ENCODE assay signal across 17 mouse cellular contexts in the genomic region with DNA sequence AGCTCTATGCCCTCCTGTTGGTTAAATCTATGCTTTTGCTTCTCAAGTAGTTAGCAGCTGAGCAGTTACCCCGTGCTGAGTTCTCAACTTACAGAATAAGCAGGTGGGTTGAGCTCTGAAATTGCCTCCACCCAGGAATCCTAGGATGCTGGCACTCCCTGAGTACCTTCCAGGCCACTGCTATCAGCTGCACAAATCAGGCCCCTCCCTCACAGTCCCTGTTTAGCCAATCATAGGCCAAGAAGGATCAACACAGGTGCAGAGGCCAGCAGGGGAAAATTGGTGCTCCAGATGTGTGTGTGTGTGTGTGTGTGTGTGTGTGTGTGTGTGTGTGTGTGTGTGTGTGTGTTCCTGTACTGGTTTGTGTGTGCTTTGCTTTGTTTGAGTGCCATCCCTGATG. TPM values are rescaled to one million over a fixed set of nuclear protein-coding genes. Genes with fewer than 3 reads are reported as not detected.
DNase-seq lines count a peak whose midpoint lies in the region; ATAC-seq and TF ChIP-seq lines count a peak whose summit lies in the region.
"Had no signal": no experiment of that assay in that cellular context is flagged by ENCODE, and none has a peak within 500 bp of the region (broad histone marks: within the 10 kb centered on the region; RNA-seq: fewer than 3 reads in every experiment).

No protein-coding gene starts in this region.

- H3K9ac ChIP-seq in liver, postnatal 0 days (replicated peaks) = no peak overlapping the region
- no peak overlapping the region for H3K9ac ChIP-seq in limb, embryonic 12.5 days (replicated peaks)
- H3K9ac ChIP-seq: forebrain, embryonic 13.5 days; heart, embryonic 12.5 days; hindbrain, embryonic 15.5 days; liver, embryonic 12.5 days; midbrain, embryonic 12.5 days had no signal

- TF ChIP-seq EP300 in liver, postnatal 0 days (IDR thresholded peaks at IDR 0.05; ENCODE audit: low read depth) = no peak

- no peaks in the 10 kb centered on the region for H3K9me3 ChIP-seq in liver, postnatal 0 days (ENCODE audit: low read length)
- no peaks in the 10 kb centered on the region for H3K9me3 ChIP-seq in limb, embryonic 12.5 days
- H3K9me3 ChIP-seq: forebrain, embryonic 13.5 days; G1E; heart, embryonic 12.5 days; hindbrain, embryonic 15.5 days; liver, embryonic 12.5 days; midbrain, embryonic 12.5 days had no signal

- no peak overlapping the region for H3K27ac ChIP-seq in liver, postnatal 0 days (ENCODE audit: low read depth)
- no peak overlapping the region for H3K27ac ChIP-seq in limb, embryonic 12.5 days
- H3K27ac ChIP-seq: forebrain, embryonic 13.5 days; hindbrain, embryonic 15.5 days; liver, embryonic 12.5 days; midbrain, embryonic 12.5 days had no signal

- H3K36me3 ChIP-seq in liver, postnatal 0 days (replicated peaks; ENCODE audit: insufficient read depth, low read length) = no peaks in the 10 kb centered on the region
- H3K36me3 ChIP-seq in limb, embryonic 12.5 days = no peaks in the 10 kb centered on the region
- H3K36me3 ChIP-seq: G1E; heart, embryonic 12.5 days; hindbrain, embryonic 15.5 days; liver, embryonic 12.5 days; midbrain, embryonic 12.5 days had no signal

- no peak for TF ChIP-seq CTCF in liver, postnatal 0 days (IDR thresholded peaks at IDR 0.05; ENCODE audit: low read depth)

- ATAC-seq in liver, postnatal 0 days = peak; percentile 40; the same call in 1 of the 2 replicates
- peak; percentile 48; the same call in 1 of the 2 replicates for ATAC-seq in limb, embryonic 12.5 days (ENCODE audit: insufficient number of reproducible peaks, insufficient read depth, low FRiP score, low TSS enrichment, low read depth)
- ATAC-seq: forebrain, embryonic 13.5 days; liver, embryonic 12.5 days had no signal

- peaks cover 33% of the 10 kb centered on the region for H3K27me3 ChIP-seq in liver, postnatal 0 days (ENCODE audit: insufficient read depth, low read length)
- peaks cover 72% of the 10 kb centered on the region for H3K27me3 ChIP-seq in limb, embryonic 12.5 days

- no peaks in the 10 kb centered on the region for H3K4me1 ChIP-seq in liver, postnatal 0 days (ENCODE audit: insufficient read depth)
- H3K4me1 ChIP-seq in limb, embryonic 12.5 days (replicated peaks) = peaks cover 13% of the 10 kb centered on the region

- H3K4me2 ChIP-seq in liver, postnatal 0 days (ENCODE audit: low read depth, low read length) = no peak overlapping the region
- H3K4me2 ChIP-seq in limb, embryonic 12.5 days = no peak overlapping the region
- H3K4me2 ChIP-seq: forebrain, embryonic 13.5 days; heart, embryonic 12.5 days; liver, embryonic 12.5 days; midbrain, embryonic 12.5 days had no signal

- no peak overlapping the region for H3K4me3 ChIP-seq in liver, postnatal 0 days (ENCODE audit: low read depth, low read length)
- H3K4me3 ChIP-seq in limb, embryonic 12.5 days (replicated peaks) = no peak overlapping the region
- H3K4me3 ChIP-seq: forebrain, embryonic 13.5 days; heart, embryonic 12.5 days; hindbrain, embryonic 15.5 days; liver, embryonic 12.5 days; midbrain, embryonic 12.5 days had no signal

- 0% methylated on average over 1 of the region's 1 CpGs for WGBS in liver, postnatal 0 days (ENCODE audit: insufficient replicate concordance)
- 0% methylated on average over 1 of the region's 1 CpGs for WGBS in limb, embryonic 12.5 days

- no peak for DNase-seq in liver, postnatal 0 days
- DNase-seq in liver = no peak
- peak; percentile 85 for DNase-seq in R1 (ENCODE audit: low read depth, low spot score)
- DNase-seq in thymus, postnatal 25 days = peak; percentile 42
- DNase-seq in spleen, adult 12 weeks (ENCODE audit: low spot score) = no peak
- DNase-seq in embryo, embryonic 11 days = no peak
- DNase-seq: adrenal gland, postnatal 14 days; cerebellum, adult 9-10 months; right cerebral cortex, postnatal 14 days had no signal

RNA-seq across cellular contexts. Expression of a gene that starts 1.5 kb away (rescaled TPM):
- polyA plus RNA-seq in liver, postnatal 0 days (2015; fragmentation: Nextera tagmentation; extraction: Ambion mirVana) = not detected in 2 replicates
- 0.18 TPM in 1 of 2 replicates, not detected in the other for polyA plus RNA-seq in limb, embryonic 12.5 days (2016; fragmentation: Nextera tagmentation; extraction: Ambion mirVana)
- polyA plus RNA-seq: G1E; kidney, embryonic 14.5 days; liver, embryonic 12.5 days had no signal

Comparison
In these comparisons a context has a peak if more than half of its experiments do, and no peak if none do; other contexts are left out.
1. DNase-seq: peak in R1 (single experiment) and thymus, postnatal 25 days (single experiment); none in liver, postnatal 0 days (single experiment), liver (single experiment), spleen, adult 12 weeks (single experiment) and embryo, embryonic 11 days (single experiment).